Mouse (Mus musculus) large intestine, adult 2 months (tissue): ENCODE results near the gene Tyw5. TPM values are rescaled to one million over a fixed set of nuclear protein-coding genes. Genes with fewer than 3 reads are reported as not detected.

Experiments used
- DNase-seq: peaks from one replicate; pipeline ENCODE4 v3.0.0-alpha.2; 2012; ENCODE audit warnings: low read depth, low spot score
- WGBS: fragments of 180-500 bp; shearing (Covaris S2); methylation state at CpG from one replicate; pipeline ENCODE4 v1.1.7; 2018; 5-methylcytosine and 5-hydroxymethylcytosine counted together
- polyA plus RNA-seq: library from polyadenylated mRNA; depleted of rRNA; stranded (reverse); fragments of >200 nt; gene quantifications from 2 replicates; pipeline ENCODE4 v1.2.3, GENCODE M21; 2012; rRNA removed

Tyw5 gene
- 3.0 and 3.7 TPM in 2 replicates for polyA plus RNA-seq

DNA sequence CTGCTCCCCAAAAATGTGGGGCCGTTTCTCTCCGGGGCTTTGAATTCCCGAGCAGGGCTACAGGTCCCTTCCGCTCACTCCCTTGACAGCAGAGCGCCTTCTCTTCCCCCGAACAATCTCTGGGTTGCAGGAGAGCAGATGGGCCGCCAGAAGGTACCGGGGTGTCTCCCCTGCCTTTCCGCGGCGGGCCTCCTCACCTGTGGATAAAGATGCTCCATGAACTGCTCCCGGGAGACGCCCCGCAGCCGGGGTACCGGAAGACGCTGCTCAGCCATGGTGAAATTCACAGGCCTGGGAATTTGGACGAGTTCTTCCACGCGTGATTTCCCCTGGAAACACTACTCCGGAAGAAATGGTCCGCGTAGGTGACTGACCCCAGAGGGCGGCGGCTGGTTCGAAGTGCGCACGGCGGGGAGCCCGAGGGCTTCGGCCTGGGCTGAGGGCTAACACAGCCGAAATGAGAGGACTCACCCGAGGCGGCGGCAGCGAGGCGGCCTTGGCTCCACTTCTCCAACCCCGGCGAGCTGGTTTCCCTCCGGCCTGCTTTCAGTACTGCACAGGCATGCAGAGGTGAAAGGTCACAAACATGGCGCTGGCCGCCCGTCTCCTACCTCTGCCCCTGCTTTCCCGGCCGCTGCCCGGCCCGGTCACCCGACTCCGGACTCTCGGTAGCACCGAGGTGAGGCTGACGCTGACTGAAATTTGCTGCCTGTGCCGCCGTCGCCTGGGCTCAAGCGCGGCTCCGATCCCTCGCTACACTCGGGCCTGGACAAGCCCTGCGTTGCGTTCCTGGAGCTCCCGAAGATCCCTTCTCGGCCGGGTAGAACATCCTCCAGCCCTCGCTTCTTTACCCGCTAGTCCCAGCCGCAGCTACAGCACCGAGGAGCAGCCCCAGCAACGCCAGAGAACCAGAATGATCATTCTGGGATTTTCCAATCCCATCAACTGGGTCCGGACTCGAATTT lies at the start of gene Tyw5, which contains the start of gene Maip1:
Gene Tyw5, minus strand, starts transcription at position 915 of the 965 bp plus-strand sequence.
Gene Maip1, plus strand, starts transcription at position 142 of the 965 bp plus-strand sequence.
- DNase-seq: no peak
- under 1% methylated on average over 72 of the region's 72 CpGs for WGBS

DNA sequence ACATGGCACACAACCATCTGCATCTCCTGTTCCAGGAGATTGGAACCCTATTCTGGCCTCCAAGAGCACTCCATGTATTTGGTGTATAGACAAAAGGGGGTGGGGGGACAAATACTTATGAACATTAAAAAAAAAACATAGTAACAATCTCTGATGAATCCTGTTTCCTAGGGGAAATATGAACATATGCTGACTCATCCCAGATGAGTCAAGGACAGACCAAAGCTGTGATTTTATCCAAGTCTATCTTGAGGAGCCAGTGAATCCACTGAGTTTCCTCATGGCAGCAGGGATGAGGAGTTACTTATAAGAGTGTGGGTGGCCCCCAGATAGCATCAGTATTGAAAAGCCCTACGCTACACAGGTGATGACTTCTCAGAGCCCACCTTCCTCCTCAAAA lies 43.3 kb upstream of the Tyw5 start:
- 93% methylated on average over 1 of the region's 1 CpGs for WGBS
- no peak for DNase-seq

DNA sequence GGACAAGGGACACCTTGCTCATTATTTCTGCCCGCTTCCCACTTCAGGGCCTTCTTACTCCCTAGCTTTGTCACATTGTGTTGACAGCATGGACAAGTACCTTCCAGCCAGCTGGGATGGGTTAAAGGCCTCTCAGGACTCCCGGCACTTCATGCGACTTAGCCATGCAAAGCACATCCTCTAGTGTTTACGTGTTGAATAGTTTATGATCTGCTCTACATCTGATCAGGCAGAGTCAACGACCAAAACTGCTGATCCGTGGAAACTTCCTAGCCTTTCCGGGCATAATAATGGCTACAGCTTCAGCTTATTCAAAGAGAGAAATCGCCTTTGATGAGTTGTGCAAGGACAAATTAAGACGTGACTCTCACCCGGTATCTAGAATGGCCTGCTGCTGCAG lies 38.8 kb upstream of the Tyw5 start:
- no peak for DNase-seq
- WGBS: 70% methylated on average over 10 of the region's 10 CpGs

DNA sequence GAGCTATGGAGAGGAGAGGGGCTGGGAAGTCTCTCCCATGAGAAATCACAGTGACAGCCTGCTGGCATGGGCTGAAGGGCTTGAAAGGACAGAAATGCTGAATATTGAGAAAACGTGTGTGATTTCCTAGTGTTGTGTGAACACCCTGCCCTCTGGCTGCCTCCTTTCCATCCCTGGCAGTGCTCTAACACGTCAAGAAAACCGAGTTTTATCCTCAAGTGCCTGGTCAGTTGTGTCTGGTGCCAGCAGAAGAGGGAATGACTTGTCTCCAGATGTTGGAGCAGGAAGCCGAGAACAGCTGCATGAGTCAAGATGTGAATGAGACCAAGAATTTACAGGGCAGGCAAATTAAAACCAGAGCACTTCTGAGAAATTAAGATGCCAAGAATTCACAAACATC lies 33.9 kb upstream of the Tyw5 start:
- 39% methylated on average over 4 of the region's 4 CpGs for WGBS
- DNase-seq: no peak

DNA sequence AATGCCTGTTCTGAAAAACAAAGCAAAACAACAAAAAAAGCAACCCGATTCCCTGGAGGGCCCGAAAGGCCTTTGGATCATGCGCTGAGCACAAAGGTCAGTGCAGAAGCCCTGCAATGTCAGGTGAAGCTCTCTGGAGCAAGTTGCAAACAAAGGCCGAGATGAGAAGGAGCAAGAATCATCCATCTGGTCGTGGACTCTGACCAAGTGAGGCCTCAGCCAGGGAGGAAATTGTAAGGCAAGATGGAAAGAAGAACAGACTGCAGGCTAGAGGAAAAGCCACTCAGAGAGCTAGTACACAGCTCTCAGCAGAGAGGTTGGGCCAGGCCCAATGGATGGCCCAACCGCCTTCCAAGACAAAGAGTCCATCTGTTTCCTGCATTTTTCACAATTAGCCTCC lies 32.1 kb upstream of the Tyw5 start:
- no peak for DNase-seq
- 67% methylated on average over 6 of the region's 6 CpGs for WGBS

GRCm38 (mm10) chr1:57436954-57437353 lies 30.1 kb upstream of the Tyw5 start:
- DNase-seq: no peak
- 49% methylated on average over 9 of the region's 9 CpGs for WGBS

DNA sequence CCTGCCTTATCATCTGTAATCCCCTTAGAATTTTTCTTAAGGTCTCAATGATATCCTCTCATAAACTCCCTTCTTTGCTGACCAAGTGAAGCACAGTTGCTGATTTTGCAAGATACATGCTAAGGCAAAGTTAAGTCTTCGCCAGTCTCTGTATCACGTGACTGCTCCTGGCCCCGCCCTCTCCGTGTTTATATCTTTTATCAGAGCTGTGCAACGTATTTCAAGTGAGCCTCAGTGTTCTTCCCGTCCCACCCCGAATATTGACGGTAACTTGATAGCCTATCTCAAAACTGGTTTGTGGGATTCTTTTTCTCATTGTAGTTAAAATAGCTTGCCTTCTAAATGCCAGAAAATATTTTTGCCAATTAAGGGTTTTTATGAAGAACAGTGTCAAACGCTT lies 29.5 kb upstream of the Tyw5 start:
- no peak for DNase-seq
- 24% methylated on average over 9 of the region's 9 CpGs for WGBS

DNA sequence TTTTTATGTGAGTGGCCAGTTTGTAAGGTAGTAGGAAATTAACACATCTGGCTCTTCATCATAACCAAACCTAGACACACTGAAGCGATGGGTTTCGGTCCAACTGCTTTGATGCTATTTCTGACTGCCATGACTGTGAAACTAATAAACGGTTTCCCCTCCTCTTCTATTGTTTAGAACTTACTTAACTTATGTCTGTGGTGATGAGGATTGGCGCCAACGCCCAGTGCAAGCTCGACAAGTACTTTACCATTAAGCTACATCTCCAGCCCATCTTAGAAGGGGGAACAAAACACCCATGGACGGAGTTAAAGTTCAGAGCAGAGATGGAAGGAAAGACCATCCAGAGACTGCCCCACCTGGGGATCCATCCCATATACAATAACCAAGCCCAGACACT lies 26.2 kb upstream of the Tyw5 start:
- no peak for DNase-seq
- WGBS: 88% methylated on average over 7 of the region's 7 CpGs

GRCm38 (mm10) chr1:57429786-57430483 lies 23.0 kb upstream of the Tyw5 start:
- WGBS: 3% methylated on average over 12 of the region's 12 CpGs
- no peak for DNase-seq

DNA sequence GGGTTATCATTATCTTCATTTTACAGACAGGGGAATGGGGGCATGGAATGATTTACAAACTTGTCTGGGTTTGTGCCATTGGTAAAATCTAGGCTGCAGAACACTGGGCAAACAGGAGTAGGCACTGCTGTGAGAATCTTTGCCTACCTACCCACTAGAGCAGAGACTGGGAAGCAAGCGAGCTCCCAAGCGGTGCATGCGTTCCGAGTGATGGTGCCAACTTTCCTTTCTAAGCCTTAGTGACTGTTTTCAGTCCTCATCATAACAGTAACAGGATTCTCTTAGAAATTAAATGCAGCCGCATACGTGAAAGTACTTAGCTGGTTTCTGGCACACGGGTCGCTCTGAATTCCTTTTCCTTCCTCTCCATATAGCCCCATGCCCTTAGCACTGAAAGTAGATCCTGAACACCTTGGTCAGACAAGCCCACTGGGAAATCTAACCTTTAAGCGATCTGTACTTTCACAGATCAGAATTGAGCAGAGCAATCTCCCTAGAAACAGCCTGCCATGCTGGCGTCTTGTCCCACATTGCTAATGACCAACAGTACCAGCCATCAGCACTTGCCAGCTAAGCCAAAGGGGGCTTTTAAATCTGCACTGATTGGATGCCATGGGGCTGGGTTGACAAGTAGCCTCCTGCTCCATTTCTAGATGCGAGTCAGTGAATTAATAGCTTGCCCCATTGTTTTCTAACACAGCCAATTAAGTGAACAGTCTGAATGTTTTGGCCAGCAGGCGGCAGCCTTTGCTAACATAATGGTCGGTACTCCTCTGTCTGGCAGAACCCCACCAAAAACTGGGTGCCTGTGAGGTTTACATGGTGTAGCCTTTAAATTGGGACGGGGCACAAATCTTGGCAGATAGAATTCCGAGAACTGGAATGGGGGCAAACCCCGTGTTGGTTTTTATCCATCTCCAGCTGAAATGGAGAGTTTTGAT lies 21.7 kb upstream of the Tyw5 start:
- 48% methylated on average over 16 of the region's 16 CpGs for WGBS
- DNase-seq: no peak

DNA sequence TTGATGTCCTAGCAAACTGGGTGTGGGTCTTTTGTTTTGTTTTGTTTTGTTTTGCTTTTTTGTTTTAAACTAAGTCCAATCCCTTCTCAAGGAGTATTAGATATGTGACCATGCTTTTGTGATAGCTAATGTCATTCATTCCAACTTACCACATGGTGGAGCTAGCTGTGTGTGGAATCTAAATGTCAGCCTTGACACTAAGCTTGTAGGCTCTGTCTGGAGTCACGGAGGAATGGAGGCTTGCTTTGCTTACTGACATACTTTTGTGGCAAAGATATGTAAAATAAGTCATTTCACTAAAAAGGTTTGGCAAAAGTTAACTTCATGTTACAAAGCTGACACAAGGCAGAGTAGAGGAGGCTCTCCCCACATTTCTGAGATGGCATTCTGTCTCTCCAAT lies 16.8 kb upstream of the Tyw5 start:
- no peak for DNase-seq
- WGBS: 2% methylated on average over 1 of the region's 1 CpGs

DNA sequence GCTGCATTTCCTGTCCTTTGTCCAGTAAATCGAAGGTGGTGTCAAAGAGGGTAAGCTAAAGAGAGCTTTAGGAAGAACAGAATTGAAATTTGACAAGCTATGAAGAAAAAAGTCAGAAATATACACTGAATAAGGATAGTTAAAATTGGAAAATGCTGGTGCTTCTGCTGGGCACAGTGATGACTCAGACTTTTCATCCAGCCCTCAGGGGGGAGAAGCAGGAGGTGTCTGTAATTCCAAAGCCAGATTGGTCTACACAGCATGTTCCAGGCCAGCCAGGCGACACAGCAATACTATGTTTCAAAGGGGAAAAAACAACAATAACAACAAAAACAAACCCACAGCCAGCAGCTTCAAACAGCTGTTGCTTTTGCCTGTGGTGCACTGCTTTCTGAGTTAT lies 6.5 kb upstream of the Tyw5 start:
- DNase-seq: no peak
- WGBS: 84% methylated on average over 2 of the region's 2 CpGs

- DNase-seq: no peak
- 87% methylated on average over 2 of the region's 2 CpGs for WGBS
Observed at GRCm38 (mm10) chr1:57408994-57409393, 2.1 kb upstream of the Tyw5 start.

- 91% methylated on average over 5 of the region's 5 CpGs for WGBS
- no peak for DNase-seq
Observed at GRCm38 (mm10) chr1:57402116-57402515, 4.8 kb downstream of the Tyw5 start.

DNA sequence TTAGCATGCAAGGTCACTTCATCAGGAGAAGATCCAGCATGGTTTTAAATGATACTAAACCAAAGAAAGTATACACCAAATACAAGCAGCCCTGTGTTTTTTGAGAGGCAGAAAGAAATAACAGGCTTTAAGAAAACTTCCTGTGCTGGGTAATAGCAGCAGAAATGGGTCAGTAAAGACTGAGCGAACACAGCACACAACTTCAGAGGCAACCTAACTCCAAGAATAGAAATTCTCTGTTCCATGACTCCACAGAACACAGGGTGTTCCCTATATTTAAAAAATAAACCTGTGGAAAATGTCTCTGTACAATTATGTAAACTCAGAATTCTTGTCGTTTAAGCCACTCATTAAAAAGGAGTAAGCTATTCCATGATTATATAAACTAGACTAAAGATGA lies 6.0 kb downstream of the Tyw5 start:
- no peak for DNase-seq
- 84% methylated on average over 2 of the region's 2 CpGs for WGBS

- DNase-seq: no peak
- 95% methylated on average over 2 of the region's 2 CpGs for WGBS
Observed at GRCm38 (mm10) chr1:57400321-57400720, 6.6 kb downstream of the Tyw5 start.

- 52% methylated on average over 3 of the region's 3 CpGs for WGBS
- DNase-seq: peak; percentile 13
Observed at GRCm38 (mm10) chr1:57394051-57394450, 12.8 kb downstream of the Tyw5 start.

- 74% methylated on average over 4 of the region's 4 CpGs for WGBS
- DNase-seq: no peak
Observed at GRCm38 (mm10) chr1:57392417-57392816, 14.5 kb downstream of the Tyw5 start.

GRCm38 (mm10) chr1:57390993-57391790 lies 15.7 kb downstream of the Tyw5 start:
- no peak for DNase-seq
- WGBS: 85% methylated on average over 4 of the region's 4 CpGs
